Mouse (Mus musculus) liver, postnatal 0 days (tissue): ENCODE data around the gene Bdp1. TPM values are rescaled to one million over a fixed set of nuclear protein-coding genes. Genes with fewer than 3 reads are reported as not detected.
"Not testable (repeated sequence)": the region's sequence is repeated elsewhere in the genome, so short reads cannot be mapped to it uniquely, and the experiment has no call there.

Experiments used
- ATAC-seq: fragments of 200-750 bp; cut with Nextera tagmentation; 2 replicates; pipeline ENCODE4 v1.8.0; 2017; ENCODE audit warnings: mild to moderate bottlenecking, moderate library complexity
- DNase-seq: peaks from one replicate; pipeline ENCODE4 v3.0.0-alpha.2; 2016
- H3K27ac ChIP-seq: fragments of 300-500 bp; sonication (generic); 2 replicates; pipeline ENCODE4 v1.5.1; 2014; ENCODE audit warnings: antibody characterized with exemption, moderate library complexity, mild to moderate bottlenecking, low read depth
- H3K27me3 ChIP-seq: fragments of 300-500 bp; sonication (generic); 2 replicates; pipeline ENCODE4 v1.6.1; 2014; ENCODE audit warnings: low read length, control low read depth, mixed read lengths; ENCODE audit not compliant: insufficient read depth
- H3K36me3 ChIP-seq: fragments of 300-500 bp; sonication (generic); replicated peaks from 2 replicates; pipeline ENCODE4 v1.6.1; 2014; ENCODE audit warnings: mild to moderate bottlenecking, control low read depth, low read length, moderate library complexity, mixed read lengths; ENCODE audit not compliant: insufficient read depth
- H3K4me1 ChIP-seq: fragments of 300-500 bp; sonication (generic); 2 replicates; pipeline ENCODE4 v1.6.1; 2014; ENCODE audit warnings: antibody characterized with exemption, mild to moderate bottlenecking, control low read depth; ENCODE audit not compliant: insufficient read depth
- H3K4me2 ChIP-seq: fragments of 300-500 bp; sonication (generic); 2 replicates; pipeline ENCODE4 v1.6.1; 2014; ENCODE audit warnings: low read depth, mild to moderate bottlenecking, low read length, moderate library complexity, mixed read lengths
- H3K4me3 ChIP-seq: fragments of 300-500 bp; sonication (generic); 2 replicates; pipeline ENCODE4 v1.5.1; 2014; ENCODE audit warnings: low read depth, low read length
- H3K9ac ChIP-seq: fragments of 300-500 bp; sonication (generic); replicated peaks from 2 replicates; pipeline ENCODE4 v1.6.1; 2014; ENCODE audit warnings: mild to moderate bottlenecking, moderate library complexity
- H3K9me3 ChIP-seq: fragments of 300-500 bp; sonication (generic); 2 replicates; pipeline ENCODE4 v1.6.1; 2016; ENCODE audit warnings: mild to moderate bottlenecking, control low read depth, low read length, mixed read lengths
- CTCF ChIP-seq: sonication (generic); IDR thresholded peaks from 2 replicates; pipeline ENCODE4 v1.5.1; 2016; ENCODE audit warnings: antibody characterized with exemption, low read depth
- EP300 ChIP-seq: IDR thresholded peaks from 2 replicates; pipeline ENCODE4 v1.6.1; 2016; ENCODE audit warnings: antibody characterized with exemption, low read depth, mild to moderate bottlenecking
- WGBS: fragments of 180-500 bp; shearing (Covaris S2); extraction: QIAGEN DNeasy Blood & Tissue Kit; methylation state at CpG from one replicate; pipeline ENCODE4 v1.1.7; 2014; ENCODE audit not compliant: insufficient replicate concordance; 5-methylcytosine and 5-hydroxymethylcytosine counted together
- polyA plus RNA-seq: library from polyadenylated mRNA; unstranded; fragments of >200 nt; fragmentation: Nextera tagmentation; extraction: Ambion mirVana; gene quantifications from 2 replicates; pipeline ENCODE4 v1.2.1, GENCODE M21; 2015

Gene Bdp1
- polyA plus RNA-seq, 1 experiment from 2014 or later = 9.1 TPM

- no peaks in the 10 kb centered on the region for H3K4me1 ChIP-seq
- DNase-seq = no peak
These were observed 39.9 kb downstream of the Bdp1 start for GRCm38 (mm10) chr13:100063936-100064335.

DNA sequence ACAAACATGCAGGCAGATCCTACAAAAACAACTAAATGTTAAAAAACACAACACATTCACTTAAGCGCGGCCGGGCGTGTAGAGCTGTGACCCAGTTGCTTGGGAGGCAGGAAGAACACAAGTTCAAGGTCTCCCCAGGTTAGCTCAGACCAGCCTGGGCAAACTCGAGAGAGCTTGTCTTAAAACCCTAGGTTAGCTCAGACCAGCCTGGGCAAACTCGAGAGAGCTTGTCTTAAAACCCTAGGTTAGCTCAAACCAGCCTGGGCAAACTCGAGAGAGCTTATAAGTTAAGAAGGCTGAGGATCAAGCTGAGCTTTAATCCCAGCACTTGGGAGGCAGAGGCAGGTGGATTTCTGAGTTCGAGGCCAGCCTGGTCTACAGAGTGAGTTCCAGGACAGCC, 46.1 kb downstream of the Bdp1 start:
- not testable (repeated sequence) for H3K4me1 ChIP-seq, H3K27me3 ChIP-seq, ATAC-seq, H3K4me3 ChIP-seq, DNase-seq, H3K9me3 ChIP-seq, H3K27ac ChIP-seq, H3K9ac ChIP-seq, H3K4me2 ChIP-seq
- peaks cover 79% of the 10 kb centered on the region for H3K36me3 ChIP-seq
- WGBS = 88% methylated on average over 8 of the region's 8 CpGs

More at GRCm38 (mm10) chr13:100063936-100064335, 39.9 kb downstream of the Bdp1 start:
- Histone ChIP-seq H3K4me3 (no peak overlapping the region), H3K36me3 (peaks cover 65% of the 10 kb centered on the region), H3K27ac (no peak overlapping the region), H3K9ac (no peak overlapping the region), H3K4me2 (no peak overlapping the region), H3K27me3 (no peaks in the 10 kb centered on the region), H3K9me3 (no peaks in the 10 kb centered on the region)
- 96% methylated on average over 3 of the region's 3 CpGs for WGBS
- no peak for TF ChIP-seq EP300
- TF ChIP-seq CTCF = no peak
- ATAC-seq = no peak

DNA sequence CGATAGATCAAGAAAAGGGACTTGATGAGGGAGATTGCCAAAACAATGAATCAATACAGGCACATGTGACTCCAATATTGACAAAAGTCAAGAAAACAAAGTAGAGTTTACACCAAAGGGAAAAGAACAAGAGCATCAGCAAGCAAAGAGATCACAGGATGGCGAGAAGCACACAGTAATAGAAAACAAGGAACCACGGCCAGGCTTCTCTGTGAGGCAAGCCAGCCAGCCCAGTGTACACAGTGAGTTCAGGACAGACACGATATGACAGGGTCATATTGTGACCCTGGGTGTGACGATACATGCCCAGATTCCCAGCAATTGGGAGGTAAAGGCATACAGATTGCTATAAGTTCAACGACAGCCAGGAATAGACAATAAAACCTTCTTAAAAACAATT, 77.9 kb downstream of the Bdp1 start:
- 79% methylated on average over 6 of the region's 6 CpGs for WGBS
- ATAC-seq (peak; percentile 98), DNase-seq (peak; percentile 27)
- Histone ChIP-seq H3K27me3 (no peaks in the 10 kb centered on the region), H3K27ac (peak overlapping the region; percentile 39; the same call in 1 of the 2 replicates), H3K9ac (no peak overlapping the region), H3K9me3 (no peaks in the 10 kb centered on the region), H3K4me3 (no peak overlapping the region), H3K4me1 (no peaks in the 10 kb centered on the region), H3K36me3 (peaks cover 63% of the 10 kb centered on the region), H3K4me2 (no peak overlapping the region)
- TF ChIP-seq CTCF (no peak), EP300 (peak; percentile 28; the same call in 1 of the 2 replicates)

DNA sequence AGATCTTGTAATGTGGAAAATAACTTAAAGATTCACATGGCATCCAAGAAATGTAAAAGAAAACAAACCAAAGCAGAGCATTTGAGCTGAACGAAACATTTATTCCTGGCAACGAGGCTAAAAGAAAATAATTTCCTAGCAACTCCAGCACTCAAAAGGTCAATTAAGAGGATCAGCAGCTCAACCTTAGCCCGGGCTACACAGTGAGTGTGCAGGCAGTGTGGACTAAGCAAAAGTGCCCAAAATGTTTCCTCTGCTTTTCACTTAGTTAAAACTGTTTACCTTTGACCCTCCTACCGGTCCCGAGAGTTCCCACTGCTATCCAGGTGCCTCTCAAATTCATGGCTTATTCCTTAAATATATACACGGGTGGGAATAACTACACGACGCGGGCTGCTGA, 87.0 kb downstream of the Bdp1 start:
- H3K36me3 ChIP-seq = peaks cover 12% of the 10 kb centered on the region
- H3K4me3 ChIP-seq = no peak overlapping the region
- H3K4me2 ChIP-seq = no peak overlapping the region
- ATAC-seq (no peak), DNase-seq (no peak)
- no peak for TF ChIP-seq EP300
- TF ChIP-seq CTCF = no peak
- H3K27me3 ChIP-seq = no peaks in the 10 kb centered on the region
- 91% methylated on average over 9 of the region's 9 CpGs for WGBS
- no peaks in the 10 kb centered on the region for H3K9me3 ChIP-seq
- H3K4me1 ChIP-seq = peaks cover 12% of the 10 kb centered on the region
- H3K9ac ChIP-seq = no peak overlapping the region
- no peak overlapping the region for H3K27ac ChIP-seq

DNA sequence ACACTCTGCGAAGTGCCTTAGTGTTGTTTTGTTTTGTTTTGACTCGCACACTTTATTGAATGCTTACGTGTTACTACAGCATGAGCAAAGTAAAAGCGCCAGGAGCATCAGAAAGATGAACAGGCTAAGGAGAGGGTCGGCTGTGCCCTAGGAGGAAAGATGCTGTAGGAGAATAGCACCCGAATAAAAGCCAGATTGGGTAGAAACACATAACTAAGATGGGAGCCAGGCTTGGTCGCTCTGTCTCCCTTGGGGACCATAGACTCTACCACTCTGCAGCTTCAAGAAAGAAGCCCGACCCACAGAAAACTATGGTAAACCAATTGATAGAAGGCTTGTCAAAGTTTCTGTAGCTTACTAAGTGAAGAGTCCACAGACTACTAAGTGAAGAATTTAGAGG, 87.9 kb downstream of the Bdp1 start:
- Histone ChIP-seq H3K4me3 (peak overlapping the region; percentile 65), H3K36me3 (peaks cover 7% of the 10 kb centered on the region), H3K27me3 (no peaks in the 10 kb centered on the region), H3K27ac (peak overlapping the region; percentile 66), H3K9me3 (no peaks in the 10 kb centered on the region), H3K4me2 (peak overlapping the region; percentile 90), H3K9ac (peak overlapping the region; percentile 74), H3K4me1 (peaks cover 12% of the 10 kb centered on the region)
- 5% methylated on average over 8 of the region's 8 CpGs for WGBS
- no peak for TF ChIP-seq EP300
- no peak for TF ChIP-seq CTCF
- ATAC-seq (peak; percentile 4; the same call in 1 of the 2 replicates), DNase-seq (no peak)

GRCm38 (mm10) chr13:100014906-100015895, 88.7 kb downstream of the Bdp1 start, which contains the start of gene Mccc2:
Mccc2 (minus strand) TSS chr13:100015639.
- H3K9ac ChIP-seq = peak within 1 kb of the TSS; percentile 74
- H3K36me3 ChIP-seq = peaks cover 6% of the 10 kb centered on the region
- peaks cover 12% of the 10 kb centered on the region for H3K4me1 ChIP-seq
- peak within 1 kb of the TSS; percentile 88 for H3K27ac ChIP-seq
- peak within 1 kb of the TSS; percentile 90 for H3K4me2 ChIP-seq
- ATAC-seq = peak; percentile 100
- H3K9me3 ChIP-seq = no peaks in the 10 kb centered on the region
- TF ChIP-seq EP300 (no peak; the same call in 1 of the 2 replicates), CTCF (no peak)
- H3K27me3 ChIP-seq = no peaks in the 10 kb centered on the region
- WGBS = 3% methylated on average over 47 of the region's 47 CpGs
- peak; percentile 91 for DNase-seq
- peak within 1 kb of the TSS; percentile 65 for H3K4me3 ChIP-seq
